Mouse (Mus musculus) skeletal muscle tissue, adult 2 months (tissue): ENCODE results near the gene Spop.

Source experiments
- DNase-seq: peaks from one replicate; pipeline ENCODE4 v3.0.0-alpha.2; 2012; ENCODE audit warnings: low read depth, low spot score

The Spop gene

GRCm38 (mm10) chr11:95417341-95417740 is 3.5 kb downstream of the Spop start:
- no peak for DNase-seq

- no peak for DNase-seq
Measured at GRCm38 (mm10) chr11:95420880-95421435, 7.1 kb downstream of the Spop start.

GRCm38 (mm10) chr11:95423505-95423904 is 9.6 kb downstream of the Spop start:
- no peak for DNase-seq

- DNase-seq = no peak
Measured at GRCm38 (mm10) chr11:95431344-95431743, 17.5 kb downstream of the Spop start.

GRCm38 (mm10) chr11:95432194-95432593 is 18.3 kb downstream of the Spop start:
- DNase-seq = no peak

GRCm38 (mm10) chr11:95445371-95445770 is 31.5 kb downstream of the Spop start:
- no peak for DNase-seq

GRCm38 (mm10) chr11:95446580-95447305 is 32.9 kb downstream of the Spop start:
- DNase-seq = no peak

- no peak for DNase-seq
Measured at GRCm38 (mm10) chr11:95448346-95448745, 34.5 kb downstream of the Spop start.

- DNase-seq = no peak
Measured at GRCm38 (mm10) chr11:95455331-95455730, 41.5 kb downstream of the Spop start.

GRCm38 (mm10) chr11:95460872-95461271 is 47.0 kb downstream of the Spop start:
- no peak for DNase-seq

GRCm38 (mm10) chr11:95462168-95462567 is 48.3 kb downstream of the Spop start:
- DNase-seq = no peak

- DNase-seq = no peak
Measured at GRCm38 (mm10) chr11:95467731-95468130, 53.9 kb downstream of the Spop start.

GRCm38 (mm10) chr11:95472942-95473341 is 59.1 kb downstream of the Spop start:
- peak; percentile 79 for DNase-seq

GRCm38 (mm10) chr11:95473456-95473855 is 59.6 kb downstream of the Spop start:
- DNase-seq = no peak

GRCm38 (mm10) chr11:95476323-95476722 is 62.4 kb downstream of the Spop start:
- DNase-seq = peak; percentile 35

- DNase-seq = no peak
Measured at GRCm38 (mm10) chr11:95479458-95479857, 65.6 kb downstream of the Spop start.

- DNase-seq = no peak
Measured at GRCm38 (mm10) chr11:95480662-95481061, 66.8 kb downstream of the Spop start.

GRCm38 (mm10) chr11:95485634-95486033 is 71.8 kb downstream of the Spop start:
- no peak for DNase-seq

- no peak for DNase-seq
Measured at GRCm38 (mm10) chr11:95487237-95487636, 73.4 kb downstream of the Spop start.

- no peak for DNase-seq
Measured at GRCm38 (mm10) chr11:95490104-95490503, 76.2 kb downstream of the Spop start.

- no peak for DNase-seq
Measured at GRCm38 (mm10) chr11:95492256-95492655, 78.4 kb downstream of the Spop start.

- no peak for DNase-seq
Measured at GRCm38 (mm10) chr11:95493010-95493409, 79.1 kb downstream of the Spop start.

GRCm38 (mm10) chr11:95493950-95494349 is 80.1 kb downstream of the Spop start:
- DNase-seq = no peak
